Mouse (Mus musculus) neural tube, embryonic 11.5 days (tissue): ENCODE measurements around the gene Atf7ip. TPM values are rescaled to one million over a fixed set of nuclear protein-coding genes. Genes with fewer than 3 reads are reported as not detected.

Experiments used
- ATAC-seq: fragments of 200-750 bp; cut with Nextera tagmentation; 2 replicates; pipeline ENCODE4 v1.8.0; 2017; ENCODE audit warnings: moderate number of reproducible peaks, mild to moderate bottlenecking, moderate TSS enrichment, moderate library complexity; ENCODE audit not compliant: insufficient read depth, low FRiP score, low TSS enrichment
- DNase-seq: peaks from one replicate; pipeline ENCODE4 v3.0.0-alpha.2; 2015; ENCODE audit warnings: low spot score
- H3K27ac ChIP-seq: fragments of 300-500 bp; sonication (generic); 2 replicates; pipeline ENCODE4 v1.5.1; 2014; ENCODE audit warnings: low read depth, mild to moderate bottlenecking, low read length
- H3K27me3 ChIP-seq: fragments of 300-500 bp; sonication (generic); 2 replicates; pipeline ENCODE4 v1.6.1; 2014; ENCODE audit warnings: mild to moderate bottlenecking, low read length, mixed read lengths; ENCODE audit not compliant: control insufficient read depth, insufficient read depth
- H3K36me3 ChIP-seq: fragments of 300-500 bp; sonication (generic); 2 replicates; pipeline ENCODE4 v1.6.1; 2014; ENCODE audit warnings: mild to moderate bottlenecking, low read length, moderate library complexity, mixed read lengths; ENCODE audit not compliant: control insufficient read depth, insufficient read depth
- H3K4me1 ChIP-seq: fragments of 300-500 bp; sonication (generic); 2 replicates; pipeline ENCODE4 v1.6.1; 2014; ENCODE audit warnings: low read length, mixed read lengths; ENCODE audit not compliant: control insufficient read depth, insufficient read depth
- H3K4me2 ChIP-seq: fragments of 300-500 bp; sonication (generic); 2 replicates; pipeline ENCODE4 v1.6.1; 2014; ENCODE audit warnings: low read depth, mild to moderate bottlenecking, moderate library complexity
- H3K4me3 ChIP-seq: fragments of 300-500 bp; sonication (generic); 2 replicates; pipeline ENCODE4 v1.5.1; 2014; ENCODE audit warnings: low read depth, low read length
- H3K9ac ChIP-seq: fragments of 300-500 bp; sonication (generic); 2 replicates; pipeline ENCODE4 v1.6.1; 2014; ENCODE audit warnings: mild to moderate bottlenecking, low read length
- H3K9me3 ChIP-seq: fragments of 300-500 bp; sonication (generic); 2 replicates; pipeline ENCODE4 v1.6.1; 2016; ENCODE audit warnings: low read length; ENCODE audit not compliant: control insufficient read depth
- WGBS: fragments of 180-500 bp; shearing (Covaris S2); extraction: QIAGEN DNeasy Blood & Tissue Kit; methylation state at CpG from one replicate; pipeline ENCODE4 v1.1.7; 2014; 5-methylcytosine and 5-hydroxymethylcytosine counted together
- polyA plus RNA-seq: library from polyadenylated mRNA; unstranded; fragments of >200 nt; fragmentation: Nextera tagmentation; extraction: Ambion mirVana; gene quantifications from 2 replicates; pipeline ENCODE4 v1.2.1, GENCODE M21; 2014

The Atf7ip gene
- polyA plus RNA-seq, 1 experiment from 2014 or later: 56.4 TPM

GRCm38 (mm10) chr6:136631519-136631918 is 125.6 kb downstream of the Atf7ip start:
- Histone ChIP-seq H3K4me1 (no peaks in the 10 kb centered on the region), H3K27me3 (no peaks in the 10 kb centered on the region), H3K4me2 (no peak overlapping the region), H3K36me3 (no peaks in the 10 kb centered on the region), H3K4me3 (no peak overlapping the region), H3K9me3 (no peaks in the 10 kb centered on the region), H3K9ac (no peak overlapping the region), H3K27ac (no peak overlapping the region)
- DNase-seq (no peak), ATAC-seq (no peak)
- WGBS: 86% methylated on average over 8 of the region's 8 CpGs

- no peaks in the 10 kb centered on the region for H3K9me3 ChIP-seq
- no peaks in the 10 kb centered on the region for H3K36me3 ChIP-seq
- H3K27me3 ChIP-seq: no peaks in the 10 kb centered on the region
- ATAC-seq (no peak), DNase-seq (no peak)
- H3K9ac ChIP-seq: no peak overlapping the region
- no peaks in the 10 kb centered on the region for H3K4me1 ChIP-seq
- H3K4me2 ChIP-seq: no peak overlapping the region
- H3K4me3 ChIP-seq: no peak overlapping the region
- no peak overlapping the region for H3K27ac ChIP-seq
- WGBS: 86% methylated on average over 13 of the region's 13 CpGs
These were observed 126.1 kb downstream of the Atf7ip start for GRCm38 (mm10) chr6:136631945-136632534.

GRCm38 (mm10) chr6:136633154-136633553 is 127.2 kb downstream of the Atf7ip start:
- DNase-seq (no peak), ATAC-seq (no peak)
- H3K27me3 ChIP-seq: no peaks in the 10 kb centered on the region
- 92% methylated on average over 3 of the region's 3 CpGs for WGBS
- H3K27ac ChIP-seq: no peak overlapping the region
- no peaks in the 10 kb centered on the region for H3K9me3 ChIP-seq
- H3K36me3 ChIP-seq: no peaks in the 10 kb centered on the region
- no peak overlapping the region for H3K4me3 ChIP-seq
- H3K4me2 ChIP-seq: no peak overlapping the region
- H3K4me1 ChIP-seq: no peaks in the 10 kb centered on the region
- no peak overlapping the region for H3K9ac ChIP-seq

- ATAC-seq (no peak), DNase-seq (no peak)
- Histone ChIP-seq H3K4me2 (no peak overlapping the region), H3K4me1 (no peaks in the 10 kb centered on the region), H3K36me3 (no peaks in the 10 kb centered on the region), H3K4me3 (no peak overlapping the region), H3K27me3 (no peaks in the 10 kb centered on the region), H3K9me3 (no peaks in the 10 kb centered on the region), H3K27ac (no peak overlapping the region), H3K9ac (no peak overlapping the region)
- 86% methylated on average over 6 of the region's 6 CpGs for WGBS
These were observed 127.8 kb downstream of the Atf7ip start for GRCm38 (mm10) chr6:136633719-136634118.

- no peak overlapping the region for H3K9ac ChIP-seq
- 67% methylated on average over 3 of the region's 3 CpGs for WGBS
- ATAC-seq (no peak), DNase-seq (no peak)
- no peaks in the 10 kb centered on the region for H3K27me3 ChIP-seq
- no peaks in the 10 kb centered on the region for H3K4me1 ChIP-seq
- no peaks in the 10 kb centered on the region for H3K36me3 ChIP-seq
- no peak overlapping the region for H3K27ac ChIP-seq
- H3K9me3 ChIP-seq: no peaks in the 10 kb centered on the region
- H3K4me2 ChIP-seq: no peak overlapping the region
- H3K4me3 ChIP-seq: no peak overlapping the region
These were observed 129.0 kb downstream of the Atf7ip start for GRCm38 (mm10) chr6:136634982-136635381.

- H3K27me3 ChIP-seq: no peaks in the 10 kb centered on the region
- H3K36me3 ChIP-seq: no peaks in the 10 kb centered on the region
- no peak overlapping the region for H3K4me2 ChIP-seq
- no peak overlapping the region for H3K9ac ChIP-seq
- WGBS: 92% methylated on average over 2 of the region's 2 CpGs
- H3K9me3 ChIP-seq: no peaks in the 10 kb centered on the region
- no peaks in the 10 kb centered on the region for H3K4me1 ChIP-seq
- H3K27ac ChIP-seq: no peak overlapping the region
- no peak overlapping the region for H3K4me3 ChIP-seq
- no peak for DNase-seq
- no peak for ATAC-seq
These were observed 138.2 kb downstream of the Atf7ip start for GRCm38 (mm10) chr6:136644171-136644570.

GRCm38 (mm10) chr6:136645754-136646153 is 139.8 kb downstream of the Atf7ip start:
- Histone ChIP-seq H3K9ac (no peak overlapping the region), H3K4me3 (no peak overlapping the region), H3K9me3 (no peaks in the 10 kb centered on the region), H3K27ac (no peak overlapping the region), H3K4me1 (no peaks in the 10 kb centered on the region), H3K27me3 (no peaks in the 10 kb centered on the region), H3K4me2 (no peak overlapping the region), H3K36me3 (no peaks in the 10 kb centered on the region)
- 53% methylated on average over 9 of the region's 9 CpGs for WGBS
- ATAC-seq (peak; percentile 45; the same call in 1 of the 2 replicates), DNase-seq (no peak)

- Histone ChIP-seq H3K9me3 (no peaks in the 10 kb centered on the region), H3K27ac (no peak overlapping the region), H3K36me3 (no peaks in the 10 kb centered on the region), H3K4me3 (no peak overlapping the region), H3K4me1 (no peaks in the 10 kb centered on the region), H3K27me3 (no peaks in the 10 kb centered on the region), H3K4me2 (no peak overlapping the region), H3K9ac (no peak overlapping the region)
- ATAC-seq (peak; percentile 9; the same call in 1 of the 2 replicates), DNase-seq (no peak)
- WGBS: 31% methylated on average over 6 of the region's 6 CpGs
These were observed 140.2 kb downstream of the Atf7ip start for GRCm38 (mm10) chr6:136646207-136646606.

- no peak overlapping the region for H3K9ac ChIP-seq
- H3K4me3 ChIP-seq: no peak overlapping the region
- 78% methylated on average over 10 of the region's 10 CpGs for WGBS
- no peaks in the 10 kb centered on the region for H3K9me3 ChIP-seq
- H3K27ac ChIP-seq: no peak overlapping the region
- no peak for DNase-seq
- no peak overlapping the region for H3K4me2 ChIP-seq
- no peaks in the 10 kb centered on the region for H3K36me3 ChIP-seq
- no peaks in the 10 kb centered on the region for H3K27me3 ChIP-seq
- no peak for ATAC-seq
- no peaks in the 10 kb centered on the region for H3K4me1 ChIP-seq
These were observed 141.5 kb downstream of the Atf7ip start for GRCm38 (mm10) chr6:136647455-136647861.
